Mouse (Mus musculus) adrenal gland, adult 18-20 months (tissue): Measurements from ENCODE around the gene Tmem252. TPM values are rescaled to one million over a fixed set of nuclear protein-coding genes. Genes with fewer than 3 reads are reported as not detected.

ENCODE experiments used
- DNase-seq, 2 experiments: peaks; one replicate each; pipeline ENCODE4 v3.0.0; 2021 to 2022; ENCODE audit warnings: low spot score in 2 of 2
- long read RNA-seq, 2 experiments: library from polyadenylated mRNA; stranded (forward); transcript quantifications; one replicate each; pipeline ENCODE4 v2.0.0; 2021
- total RNA-seq, 2 experiments: library from RNA; stranded (reverse); gene quantifications; 1 replicate in 1 of 2; 2 replicates in 1 of 2; pipeline ENCODE4 v1.2.3; 2021

Tmem252 gene
- total RNA-seq, result under 1 TPM; 0.17 to 0.22 TPM
- long read RNA-seq, experiment 1, partial matches to known transcripts, result 0 of 1 reads
- long read RNA-seq, experiment 1, other reads (novel, unspliced or antisense), result 1 of 1 reads
- long read RNA-seq, experiment 2, full-length matches to known transcripts, result 1 of 3 reads
- long read RNA-seq, experiment 2, partial matches to known transcripts, result 0 of 3 reads
- long read RNA-seq, experiment 2, other reads (novel, unspliced or antisense), result 2 of 3 reads

GRCm38 (mm10) chr19:24673762-24674161 lies at the start of gene Tmem252:
Tmem252 (plus strand) TSS chr19:24674008.
- no peak for DNase-seq

GRCm38 (mm10) chr19:24628049-24628448 lies 45.8 kb upstream of the Tmem252 start:
- DNase-seq, result no peak

GRCm38 (mm10) chr19:24633008-24633407 lies 40.8 kb upstream of the Tmem252 start:
- DNase-seq, result no peak

GRCm38 (mm10) chr19:24634602-24635001 lies 39.2 kb upstream of the Tmem252 start:
- DNase-seq, result peak; percentile 65 to 74

- DNase-seq, result no peak
Observed at GRCm38 (mm10) chr19:24636616-24637015, 37.2 kb upstream of the Tmem252 start.

GRCm38 (mm10) chr19:24637988-24638387 lies 35.8 kb upstream of the Tmem252 start:
- DNase-seq, result no peak

GRCm38 (mm10) chr19:24640982-24641381 lies 32.8 kb upstream of the Tmem252 start:
- DNase-seq, result no peak

GRCm38 (mm10) chr19:24644971-24645370 lies 28.8 kb upstream of the Tmem252 start:
- DNase-seq, result no peak

GRCm38 (mm10) chr19:24646162-24646829 lies 27.5 kb upstream of the Tmem252 start:
- DNase-seq, result no peak

- DNase-seq, result no peak
Observed at GRCm38 (mm10) chr19:24648016-24648415, 25.8 kb upstream of the Tmem252 start.

- DNase-seq, result no peak
Observed at GRCm38 (mm10) chr19:24650428-24650827, 23.4 kb upstream of the Tmem252 start.

GRCm38 (mm10) chr19:24651595-24651994 lies 22.2 kb upstream of the Tmem252 start:
- DNase-seq, result no peak

GRCm38 (mm10) chr19:24652342-24653019 lies 21.3 kb upstream of the Tmem252 start:
- no peak for DNase-seq

GRCm38 (mm10) chr19:24653230-24653799 lies 20.5 kb upstream of the Tmem252 start:
- no peak for DNase-seq

- no peak for DNase-seq
Observed at GRCm38 (mm10) chr19:24656981-24657380, 16.8 kb upstream of the Tmem252 start.

- no peak for DNase-seq
Observed at GRCm38 (mm10) chr19:24662346-24662745, 11.5 kb upstream of the Tmem252 start.

- no peak for DNase-seq
Observed at GRCm38 (mm10) chr19:24665771-24666170, 8.0 kb upstream of the Tmem252 start.

- DNase-seq, result no peak
Observed at GRCm38 (mm10) chr19:24667527-24667926, 6.3 kb upstream of the Tmem252 start.

- no peak for DNase-seq
Observed at GRCm38 (mm10) chr19:24671571-24671970, 2.2 kb upstream of the Tmem252 start.

- no peak for DNase-seq
Observed at GRCm38 (mm10) chr19:24672366-24672960, 1.3 kb upstream of the Tmem252 start.

GRCm38 (mm10) chr19:24673331-24673730 lies 477 bp upstream of the Tmem252 start:
- no peak for DNase-seq
